Mouse (Mus musculus) fat pad, adult 2 months (tissue): ENCODE measurements around the gene Zfhx3.

Experiments
- DNase-seq: peaks from one replicate; pipeline ENCODE4 v3.0.0-alpha.2; 2011; ENCODE audit warnings: low read depth, low spot score; ENCODE audit errors: extremely low read depth

The Zfhx3 gene

DNA sequence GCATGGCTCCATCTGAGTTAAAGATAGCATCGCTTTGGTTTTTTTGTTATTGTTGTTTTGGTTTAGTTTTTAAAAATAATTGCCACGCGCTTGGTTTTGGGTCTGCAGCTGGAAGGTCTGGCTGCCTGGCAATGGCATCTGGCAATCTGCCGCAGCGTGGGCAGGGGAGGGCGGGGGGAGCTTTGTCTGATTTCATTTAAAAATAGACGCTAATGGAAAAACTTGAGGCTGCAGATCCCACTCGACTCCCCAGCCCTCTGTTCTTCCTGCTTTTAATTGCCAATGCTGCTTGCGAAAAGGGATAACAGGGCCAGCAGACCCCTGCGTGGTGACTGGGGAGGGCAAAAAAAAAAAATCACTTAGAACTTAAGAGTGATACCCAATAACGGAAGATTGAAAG lies 69.1 kb downstream of the Zfhx3 start:
- DNase-seq = no peak

GRCm38 (mm10) chr8:108017727-108018126 lies 75.3 kb downstream of the Zfhx3 start:
- no peak for DNase-seq

DNA sequence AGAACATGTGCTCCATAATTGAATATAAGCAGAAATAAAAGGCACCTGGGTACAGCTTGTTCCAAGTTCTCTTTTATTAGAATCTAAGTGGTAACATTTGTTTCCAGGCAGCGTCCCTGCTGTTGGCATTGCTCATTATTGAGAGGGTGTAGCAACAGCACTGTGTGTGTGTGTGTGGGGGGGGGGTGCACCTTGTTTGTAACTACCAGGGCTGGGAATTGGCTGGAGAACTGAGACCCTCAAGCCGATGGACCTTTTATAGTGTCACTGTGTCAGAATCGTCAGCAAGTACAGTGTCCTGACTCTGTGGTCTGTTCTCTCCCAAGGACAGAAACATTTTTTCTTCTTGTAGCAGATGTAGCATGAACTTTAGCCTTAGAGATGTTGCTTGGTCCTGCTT lies 77.2 kb downstream of the Zfhx3 start:
- DNase-seq = no peak

- DNase-seq = no peak
These were observed 80.0 kb downstream of the Zfhx3 start for GRCm38 (mm10) chr8:108022404-108022803.

DNA sequence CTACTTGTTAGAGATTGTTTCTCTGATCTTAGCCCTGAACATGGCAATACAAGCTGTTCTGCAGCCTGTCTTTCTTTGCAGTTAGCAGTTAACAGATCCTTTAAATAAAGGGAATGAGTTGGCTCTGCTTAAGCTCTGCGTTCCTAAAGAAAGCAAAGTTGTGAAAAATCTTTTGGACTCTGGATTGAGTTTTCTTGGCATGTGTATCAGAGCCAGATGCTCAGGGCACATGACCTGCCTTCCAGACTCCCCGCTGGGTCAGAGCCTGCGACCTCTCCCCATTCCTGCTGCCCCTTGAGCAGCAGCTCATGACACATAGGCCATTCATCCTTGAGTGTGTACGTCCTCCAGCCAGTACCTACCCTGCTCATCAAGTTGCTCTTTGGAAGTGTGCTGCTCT lies 81.9 kb downstream of the Zfhx3 start:
- no peak for DNase-seq

DNA sequence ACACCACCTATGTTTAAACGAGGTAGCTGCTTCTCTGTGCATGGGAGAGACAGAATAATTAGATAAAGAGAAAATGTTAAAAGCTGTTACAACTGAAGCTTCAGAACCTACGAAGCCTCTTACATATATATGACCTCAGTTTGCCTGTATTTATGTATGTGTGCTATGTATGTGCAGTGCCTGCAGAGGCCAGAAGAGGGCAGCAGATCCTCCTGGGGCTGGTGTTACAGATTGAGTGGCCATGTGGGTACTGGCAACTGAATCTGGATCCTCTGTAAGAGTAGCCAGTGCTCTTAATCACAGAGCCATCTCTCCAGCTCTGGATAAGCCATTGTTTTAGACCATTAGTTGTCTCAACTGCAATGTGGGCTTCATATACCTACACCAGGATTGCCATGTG lies 82.8 kb downstream of the Zfhx3 start:
- DNase-seq = no peak

GRCm38 (mm10) chr8:108026557-108027440 lies 84.4 kb downstream of the Zfhx3 start:
- DNase-seq = no peak

DNA sequence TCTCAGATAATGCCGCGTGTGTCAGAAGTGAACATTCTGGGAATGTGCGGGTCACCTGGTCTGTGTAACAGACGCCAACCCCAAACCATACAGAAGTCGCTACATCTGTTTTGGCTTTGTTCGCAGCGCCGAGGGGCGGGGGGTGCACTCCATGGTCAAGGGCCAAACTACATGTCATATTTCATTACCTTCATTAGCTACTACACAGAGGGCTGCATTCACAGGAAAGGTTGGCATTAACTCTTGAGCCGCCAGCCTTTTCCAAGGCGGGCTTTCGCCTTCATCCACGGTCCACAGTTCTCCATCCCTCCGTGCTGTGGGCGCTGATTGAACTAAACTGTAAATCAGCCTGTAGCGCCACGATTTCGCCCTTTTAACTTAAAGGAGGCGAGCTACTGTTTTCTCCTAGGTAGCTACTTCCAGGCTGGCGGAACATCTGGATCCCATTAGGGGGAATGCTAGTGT lies 85.1 kb downstream of the Zfhx3 start:
- DNase-seq = no peak

GRCm38 (mm10) chr8:108028440-108028839 lies 86.0 kb downstream of the Zfhx3 start:
- DNase-seq = no peak

DNA sequence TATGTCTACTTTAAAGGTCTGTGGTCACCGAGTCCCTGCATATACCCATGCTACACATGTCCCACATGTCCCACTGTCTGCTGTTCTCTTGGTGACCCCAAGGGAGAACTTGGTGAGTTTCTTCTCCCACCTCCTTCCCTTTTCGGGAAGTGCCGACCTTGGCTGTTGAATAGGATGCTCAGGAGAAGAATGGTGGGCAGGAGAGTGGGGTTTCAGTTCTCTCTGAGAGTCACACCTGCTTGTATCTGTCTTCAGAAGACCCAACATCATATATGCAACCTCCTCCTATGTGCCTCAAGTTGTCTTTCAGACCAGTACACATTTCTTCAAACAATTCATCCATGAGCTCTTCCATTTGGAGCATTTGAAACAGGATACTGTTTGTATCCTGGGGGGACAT lies 88.7 kb downstream of the Zfhx3 start:
- no peak for DNase-seq

GRCm38 (mm10) chr8:108034070-108034469 lies 91.6 kb downstream of the Zfhx3 start:
- no peak for DNase-seq

GRCm38 (mm10) chr8:108034726-108035125 lies 92.3 kb downstream of the Zfhx3 start:
- DNase-seq = no peak

GRCm38 (mm10) chr8:108043618-108044017 lies 101.2 kb downstream of the Zfhx3 start:
- no peak for DNase-seq

DNA sequence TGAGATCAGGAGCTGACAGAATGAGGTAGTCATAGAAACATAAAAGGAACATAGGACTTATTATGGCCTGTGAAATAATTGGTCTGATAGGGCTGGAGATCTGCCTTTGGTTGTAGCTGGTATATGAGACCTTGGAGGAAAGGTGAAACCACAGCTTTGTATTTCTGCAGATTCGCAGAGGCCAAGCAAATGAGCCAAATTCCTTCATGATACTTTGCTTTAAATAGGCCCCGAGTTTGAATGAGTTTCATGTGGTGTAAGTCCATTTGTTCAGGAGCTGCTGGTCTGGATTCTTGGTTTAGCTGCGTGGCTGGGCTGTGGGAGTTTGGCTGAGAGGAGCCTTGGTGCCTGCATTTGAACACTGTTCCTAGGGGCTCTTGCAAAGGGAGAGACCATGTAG lies 101.7 kb downstream of the Zfhx3 start:
- DNase-seq = no peak

GRCm38 (mm10) chr8:108056241-108056640 lies 113.8 kb downstream of the Zfhx3 start:
- no peak for DNase-seq

DNA sequence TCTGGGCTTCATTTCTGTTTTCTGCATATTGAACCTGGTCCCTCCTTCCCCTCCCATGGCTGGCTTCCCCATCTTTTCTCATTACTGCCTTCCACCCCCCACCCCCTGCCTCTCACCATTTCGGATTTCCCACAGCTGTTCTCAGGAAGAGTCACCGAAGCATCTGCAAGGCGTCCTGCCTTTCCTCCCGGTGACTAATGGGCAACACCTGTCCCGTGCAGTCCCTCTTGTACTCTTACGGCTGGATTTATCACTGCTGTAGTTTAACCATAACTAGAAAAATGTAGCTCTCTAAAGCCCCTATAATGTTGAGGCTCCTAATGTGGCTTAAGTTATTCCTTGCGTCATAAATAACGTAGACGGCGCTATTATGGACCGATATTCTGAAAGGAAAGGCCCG lies 119.5 kb downstream of the Zfhx3 start:
- no peak for DNase-seq

DNA sequence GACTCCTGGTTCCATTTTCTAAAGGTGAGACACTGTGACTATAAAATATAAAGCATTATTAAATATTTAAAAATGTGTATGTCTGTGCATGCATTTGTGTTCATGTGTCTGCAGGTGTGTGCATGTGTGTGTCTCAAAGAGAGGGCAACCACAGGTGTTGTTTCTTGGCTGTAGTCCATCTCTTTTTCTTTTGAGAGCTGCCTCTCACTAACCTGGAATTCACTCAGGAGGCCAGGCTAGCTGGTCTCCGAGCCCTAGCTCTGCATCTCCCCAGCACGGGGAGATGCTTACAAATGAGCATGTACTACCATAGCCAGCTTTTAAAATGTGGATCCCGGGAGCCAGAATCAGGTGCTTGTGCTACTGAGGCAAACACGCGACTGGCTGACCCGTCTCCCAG lies 124.7 kb downstream of the Zfhx3 start:
- no peak for DNase-seq

DNA sequence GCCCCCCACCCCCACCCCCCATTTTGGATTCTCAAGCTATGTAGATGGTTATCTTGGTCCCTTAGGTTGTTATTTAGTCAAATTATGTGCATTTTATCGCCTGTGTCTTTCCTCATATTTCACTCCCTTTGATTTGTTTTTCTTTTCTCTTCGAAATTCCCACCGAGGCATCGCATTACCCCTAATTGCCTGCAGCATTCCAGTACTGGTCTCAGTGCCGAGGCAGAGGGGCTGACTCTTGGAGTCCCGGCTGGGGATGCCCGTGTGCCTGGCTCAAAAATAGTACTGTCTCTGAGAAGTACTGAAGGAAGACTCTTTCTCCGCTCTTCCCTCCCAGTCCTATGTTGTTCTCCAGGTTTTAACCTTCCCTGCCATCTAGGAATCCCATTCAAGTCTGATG lies 125.8 kb downstream of the Zfhx3 start:
- no peak for DNase-seq

DNA sequence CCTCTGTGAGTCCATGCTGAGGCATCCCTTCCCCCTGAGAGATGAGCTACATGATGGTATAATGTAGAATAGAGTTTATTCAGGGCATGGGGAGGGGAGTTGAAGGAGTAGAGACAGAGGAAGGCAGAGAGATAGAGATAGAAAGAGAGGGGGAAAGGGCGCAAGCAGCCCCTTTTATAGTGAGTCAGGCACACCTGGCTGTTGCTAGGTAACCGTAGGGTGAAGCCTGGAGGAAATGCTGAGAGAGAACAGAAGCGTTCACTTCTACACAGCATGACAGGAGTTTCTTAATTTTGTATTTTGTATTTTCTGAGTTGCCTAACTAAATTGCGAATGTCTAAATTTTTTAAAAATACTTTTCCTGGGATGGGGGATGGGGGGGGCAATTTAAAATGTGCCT lies 128.0 kb downstream of the Zfhx3 start:
- no peak for DNase-seq

DNA sequence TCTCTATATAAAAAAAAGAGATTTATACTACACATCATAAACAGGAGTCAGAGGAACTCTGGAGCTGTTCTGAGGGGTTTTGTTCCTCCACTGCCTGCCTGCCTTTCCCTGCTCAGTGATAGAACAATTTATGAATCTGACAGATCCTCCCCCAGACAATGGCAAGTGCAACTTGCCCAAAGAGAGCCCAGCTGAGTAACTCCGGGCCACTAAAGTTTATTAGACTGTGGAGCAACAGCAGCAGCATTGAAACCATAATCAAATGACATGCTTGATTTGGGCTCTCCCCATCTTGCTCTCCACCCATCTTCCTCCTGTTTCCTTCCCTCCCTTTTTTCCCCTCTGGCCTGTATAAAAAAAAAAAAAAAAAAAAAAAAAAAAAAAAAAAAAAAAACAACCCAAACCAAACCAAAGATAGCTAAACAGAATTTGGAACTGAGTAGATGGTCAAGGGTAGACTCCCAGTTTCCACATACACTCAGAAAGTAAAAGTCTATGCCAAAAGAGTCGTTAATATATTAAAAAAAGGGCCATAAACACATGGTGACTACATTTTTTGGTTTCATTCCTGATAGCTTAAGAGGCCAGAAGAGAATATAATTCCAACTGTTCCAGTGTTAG lies 129.8 kb downstream of the Zfhx3 start:
- no peak for DNase-seq

DNA sequence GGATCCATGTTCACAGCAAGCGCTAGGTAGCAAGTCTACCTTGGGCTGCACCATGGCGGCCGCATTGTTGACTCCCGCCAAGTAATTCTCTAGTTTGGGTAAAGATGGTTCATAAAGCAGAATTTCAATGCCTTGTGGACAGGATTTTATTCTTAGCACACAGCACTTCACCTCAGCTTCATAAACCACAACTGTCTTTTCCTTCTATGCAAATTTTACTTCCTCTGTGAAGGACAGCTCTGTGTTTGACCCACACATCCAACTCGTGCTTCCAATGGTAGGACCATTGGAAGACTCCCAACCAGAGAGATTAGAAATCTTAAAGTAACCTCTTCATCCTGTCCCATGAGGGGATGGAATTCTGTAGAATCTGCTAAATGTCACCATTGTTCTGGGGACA lies 130.4 kb downstream of the Zfhx3 start:
- no peak for DNase-seq

GRCm38 (mm10) chr8:108075176-108075575 lies 132.7 kb downstream of the Zfhx3 start:
- no peak for DNase-seq
